Mouse (Mus musculus): ENCODE results near the gene Olfr790.

Olfr790 gene

DNA sequence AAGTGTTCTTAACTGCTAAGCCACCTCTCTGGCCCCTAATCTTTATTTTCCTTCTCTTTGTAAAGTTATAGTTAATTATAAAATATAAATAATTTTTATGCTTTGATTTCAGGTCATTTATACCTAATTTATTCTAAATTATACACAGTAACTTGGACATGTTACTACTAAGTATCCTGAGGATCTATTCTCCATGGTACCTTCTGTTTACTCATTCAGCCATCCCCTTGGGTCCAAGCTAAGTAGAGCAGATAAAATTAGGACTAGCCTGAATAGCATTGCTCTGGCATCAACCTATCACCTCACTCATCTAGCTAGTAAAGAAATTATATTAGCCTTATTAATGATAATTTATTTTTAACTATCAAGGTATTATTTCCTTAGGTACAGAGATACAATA lies at the start of gene Olfr790:
Gene Olfr790, plus strand, starts transcription at position 301 of the 400 bp plus-strand sequence.
- no peak for DNase-seq

DNA sequence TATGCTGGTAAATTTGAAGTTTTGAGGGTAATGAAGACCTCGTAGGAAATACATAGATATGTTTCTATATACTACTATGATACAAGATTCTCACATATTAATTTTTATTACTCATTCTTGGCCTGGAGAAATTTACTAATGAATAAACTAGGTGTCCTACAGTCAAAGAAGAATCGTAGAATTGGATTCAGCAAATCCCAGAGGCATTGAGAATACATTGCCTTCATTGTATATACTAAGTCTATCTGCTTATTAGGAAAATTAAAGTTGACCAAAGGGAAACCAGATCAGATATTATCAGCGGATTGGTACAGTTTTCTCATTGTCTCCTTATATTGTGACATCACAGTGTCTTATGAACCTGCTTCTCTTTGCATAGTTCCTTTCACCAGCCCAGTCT lies 36.7 kb upstream of the Olfr790 start, which contains the start of gene Olfr787:
Gene Olfr787, plus strand, starts transcription at position 301 of the 400 bp plus-strand sequence.
- no peak for DNase-seq

DNA sequence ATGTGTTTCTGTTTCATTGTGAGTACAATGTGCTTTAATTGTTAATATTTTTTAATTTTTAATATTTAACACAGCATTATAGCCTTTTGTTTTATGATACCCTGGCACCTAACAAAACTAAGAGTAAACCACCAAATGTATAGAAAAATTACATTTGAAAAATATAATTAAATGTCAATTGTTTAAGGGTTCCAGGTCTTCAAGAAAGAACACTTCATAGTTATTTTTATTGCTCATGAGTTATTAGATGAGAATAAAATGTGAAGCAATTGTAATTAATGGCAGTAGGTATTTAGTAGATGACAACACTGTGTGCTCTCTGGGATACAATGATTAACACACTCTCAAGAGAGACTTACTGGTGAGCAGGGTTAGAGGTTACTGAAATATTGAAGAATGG lies 27.6 kb upstream of the Olfr790 start, which contains the start of gene Olfr788:
Gene Olfr788, plus strand, starts transcription at position 301 of the 400 bp plus-strand sequence.
- DNase-seq: no peak

DNA sequence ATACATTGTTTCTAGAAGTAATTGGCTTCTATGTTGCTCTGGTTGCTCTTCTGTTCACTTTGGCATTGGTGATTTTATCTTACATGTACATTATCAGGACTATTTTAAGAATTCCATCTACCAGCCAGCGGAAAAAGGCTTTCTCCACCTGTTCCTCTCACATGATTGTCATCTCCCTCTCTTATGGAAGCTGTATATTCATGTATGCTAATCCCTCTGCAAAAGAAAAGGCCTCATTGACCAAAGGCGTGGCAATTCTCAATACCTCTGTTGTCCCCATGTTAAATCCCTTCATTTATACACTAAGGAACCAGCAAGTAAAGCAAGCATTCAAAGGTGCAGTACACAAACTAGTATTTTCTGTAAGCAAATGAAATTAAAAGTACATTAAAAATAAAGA lies 25.0 kb upstream of the Olfr790 start:
- no peak for DNase-seq

DNA sequence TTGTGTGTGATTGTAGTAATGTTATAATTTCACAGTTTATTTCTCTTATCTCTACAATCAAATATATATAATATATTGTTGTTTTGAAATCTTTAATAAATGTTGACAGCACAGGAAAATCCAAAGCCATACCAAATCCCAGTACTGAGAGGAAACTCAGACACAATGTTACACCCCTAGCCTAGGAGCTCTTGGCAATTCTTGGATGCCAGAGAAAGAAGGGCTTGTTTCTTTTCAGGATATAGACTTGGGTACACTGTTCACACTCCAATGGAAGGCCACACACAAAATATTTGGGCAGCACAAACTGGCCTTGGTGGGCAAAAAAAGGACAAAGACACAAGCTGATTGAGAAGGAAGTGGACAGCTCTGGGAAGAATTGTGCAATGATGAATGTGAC lies 24.6 kb upstream of the Olfr790 start:
- DNase-seq: no peak

DNA sequence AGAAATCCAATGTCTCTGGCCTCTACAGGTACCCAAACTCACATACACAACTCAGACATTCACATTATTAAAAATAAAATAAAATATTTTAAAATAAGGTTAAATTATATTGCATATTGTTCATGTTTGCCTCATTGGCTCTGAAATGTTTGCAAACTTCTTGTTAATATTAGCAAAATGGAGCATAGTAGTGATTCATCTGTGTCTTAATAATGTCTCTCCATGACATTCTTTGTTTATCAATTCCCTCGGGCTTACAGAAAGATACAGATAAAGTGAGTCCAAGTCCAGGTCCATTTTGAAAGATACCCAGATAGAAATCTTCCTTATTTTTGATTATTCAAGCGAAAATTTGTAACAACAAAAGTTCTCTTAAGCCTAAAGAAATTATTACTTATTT lies 13.8 kb upstream of the Olfr790 start, which contains the start of gene Olfr789:
Gene Olfr789, plus strand, starts transcription at position 301 of the 400 bp plus-strand sequence.
- no peak for DNase-seq

DNA sequence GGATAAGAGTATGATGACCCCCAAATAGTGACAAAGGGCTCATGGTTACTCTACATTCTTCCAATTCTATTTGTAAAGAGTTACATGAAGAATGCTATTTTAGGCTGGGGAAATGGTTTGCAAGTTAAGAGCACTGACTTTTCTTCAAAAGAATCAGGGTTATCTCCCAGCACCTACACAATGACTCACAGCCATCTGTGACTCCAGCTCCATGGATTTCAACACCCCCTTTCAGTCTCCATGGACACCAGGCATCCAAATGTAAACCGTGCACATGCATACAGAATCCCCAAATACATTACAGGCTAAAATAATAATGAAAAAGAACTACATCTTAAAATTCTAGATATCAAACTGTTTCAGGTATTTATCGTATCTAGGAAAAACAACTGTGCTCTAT lies 8.2 kb upstream of the Olfr790 start:
- no peak for DNase-seq

DNA sequence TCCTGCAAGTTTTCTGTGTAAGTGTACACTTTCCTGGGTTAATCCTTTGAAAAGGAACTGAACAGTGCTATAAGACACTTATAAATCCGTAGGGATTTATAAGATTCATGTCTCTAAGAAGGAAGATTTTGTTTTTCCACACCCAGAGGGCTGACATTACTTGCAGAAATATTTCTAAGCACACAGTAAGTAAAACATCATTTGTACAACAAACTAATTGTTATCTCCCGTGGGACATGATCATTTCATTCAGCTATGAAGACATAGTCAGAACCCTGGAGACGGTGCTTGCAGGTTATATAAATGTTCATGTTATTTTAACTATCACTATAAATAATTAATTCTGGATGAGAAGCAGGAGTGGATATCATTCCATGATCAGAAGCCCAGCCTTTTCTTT lies 23.2 kb downstream of the Olfr790 start, which contains the start of gene Olfr791:
Gene Olfr791, plus strand, starts transcription at position 301 of the 400 bp plus-strand sequence.
- no peak for DNase-seq

DNA sequence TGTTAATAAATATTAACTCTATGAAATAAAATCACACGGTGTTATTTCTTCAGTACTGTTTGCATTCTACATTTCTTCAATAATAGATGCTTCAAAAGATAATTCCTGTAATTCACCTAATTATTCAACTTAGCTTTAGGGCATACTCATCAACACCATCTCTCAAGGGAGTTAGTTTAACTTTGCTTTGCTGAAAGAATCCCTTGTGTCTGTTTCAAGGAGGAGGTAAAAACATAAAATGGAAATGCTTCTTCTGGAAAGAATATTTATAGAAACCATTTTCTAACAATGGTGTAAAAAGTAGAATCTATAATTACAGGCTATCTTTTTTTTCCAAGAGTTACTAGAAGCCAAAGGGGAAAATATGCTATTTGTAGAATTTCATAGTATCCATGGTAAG lies 40.6 kb downstream of the Olfr790 start, which contains the start of gene Olfr792:
Gene Olfr792, plus strand, starts transcription at position 301 of the 400 bp plus-strand sequence.
- no peak for DNase-seq

DNA sequence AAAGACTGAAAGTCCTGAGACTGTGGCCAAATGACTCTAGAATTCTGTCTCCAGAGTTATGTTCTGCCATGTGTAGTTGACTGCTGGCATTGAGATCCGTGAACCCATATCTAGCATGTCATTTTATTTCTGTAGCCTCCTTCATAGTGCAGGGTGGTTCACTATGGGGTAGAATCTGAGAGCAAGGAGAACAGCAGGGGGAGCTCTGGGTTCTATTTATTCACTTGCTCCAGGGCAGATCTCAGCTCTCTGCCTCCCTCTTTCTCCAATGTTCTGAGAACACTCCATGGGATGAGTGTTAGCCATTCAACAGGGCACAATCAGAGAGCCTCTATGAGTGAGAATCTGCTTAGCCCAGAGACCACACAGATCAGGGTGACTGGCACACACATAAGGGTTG lies 51.1 kb downstream of the Olfr790 start:
- DNase-seq: no peak
